Mouse (Mus musculus): ENCODE results near the gene Stat3. TPM values are rescaled to one million over a fixed set of nuclear protein-coding genes. Genes with fewer than 3 reads are reported as not detected.

Gene Stat3
- polyA plus RNA-seq, 1 experiment from 2014 or later: 30.6 TPM

GRCm38 (mm10) chr11:100967881-100968420, 28.6 kb upstream of the Stat3 start:
- H3K9ac ChIP-seq (replicated peaks; ENCODE audit: low read length): no peak overlapping the region
- DNase-seq (no peak), ATAC-seq (ENCODE audit: low FRiP score, low TSS enrichment) (no peak)
- peaks cover 48% of the 10 kb centered on the region for H3K27me3 ChIP-seq (ENCODE audit: control insufficient read depth, insufficient read depth, low read length)
- 84% methylated on average over 5 of the region's 5 CpGs for WGBS
- H3K4me1 ChIP-seq (ENCODE audit: control insufficient read depth, insufficient read depth, low read length): 0 out of 2 replicates have a peak, but pooled peaks cover 2% of the 10 kb centered on the region
- no peak overlapping the region for H3K4me2 ChIP-seq (ENCODE audit: low read length)
- H3K36me3 ChIP-seq (ENCODE audit: control insufficient read depth, insufficient read depth, low read length): no peaks in the 10 kb centered on the region
- H3K4me3 ChIP-seq (replicated peaks; ENCODE audit: low read depth, low read length): no peak overlapping the region
- H3K9me3 ChIP-seq (ENCODE audit: control insufficient read depth, low read length): no peaks in the 10 kb centered on the region
- no peak overlapping the region for H3K27ac ChIP-seq (replicated peaks; ENCODE audit: low read depth, low read length)

- Histone ChIP-seq H3K4me2 (ENCODE audit: low read length) (no peak overlapping the region), H3K27ac (replicated peaks; ENCODE audit: low read depth, low read length) (no peak overlapping the region), H3K9me3 (ENCODE audit: control insufficient read depth, low read length) (no peaks in the 10 kb centered on the region), H3K36me3 (ENCODE audit: control insufficient read depth, insufficient read depth, low read length) (no peaks in the 10 kb centered on the region), H3K4me1 (ENCODE audit: control insufficient read depth, insufficient read depth, low read length) (0 out of 2 replicates have a peak, but pooled peaks cover 2% of the 10 kb centered on the region), H3K9ac (replicated peaks; ENCODE audit: low read length) (no peak overlapping the region), H3K27me3 (ENCODE audit: control insufficient read depth, insufficient read depth, low read length) (peaks cover 48% of the 10 kb centered on the region), H3K4me3 (replicated peaks; ENCODE audit: low read depth, low read length) (no peak overlapping the region)
- DNase-seq: no peak
- 59% methylated on average over 5 of the region's 5 CpGs for WGBS
- ATAC-seq (ENCODE audit: low FRiP score, low TSS enrichment): no peak
These were observed 28.0 kb upstream of the Stat3 start for GRCm38 (mm10) chr11:100967376-100967775.

- Histone ChIP-seq H3K27ac (replicated peaks; ENCODE audit: low read depth, low read length) (no peak overlapping the region), H3K9me3 (ENCODE audit: control insufficient read depth, low read length) (no peaks in the 10 kb centered on the region), H3K36me3 (ENCODE audit: control insufficient read depth, insufficient read depth, low read length) (no peaks in the 10 kb centered on the region), H3K27me3 (ENCODE audit: control insufficient read depth, insufficient read depth, low read length) (peaks cover 31% of the 10 kb centered on the region), H3K4me3 (replicated peaks; ENCODE audit: low read depth, low read length) (no peak overlapping the region), H3K4me1 (ENCODE audit: control insufficient read depth, insufficient read depth, low read length) (0 out of 2 replicates have a peak, but pooled peaks cover 2% of the 10 kb centered on the region), H3K4me2 (ENCODE audit: low read length) (no peak overlapping the region), H3K9ac (replicated peaks; ENCODE audit: low read length) (no peak overlapping the region)
- ATAC-seq (ENCODE audit: low FRiP score, low TSS enrichment) (no peak), DNase-seq (no peak)
- WGBS: 71% methylated on average over 6 of the region's 6 CpGs
These were observed 26.4 kb upstream of the Stat3 start for GRCm38 (mm10) chr11:100965760-100966159.

- H3K4me1 ChIP-seq (ENCODE audit: control insufficient read depth, insufficient read depth, low read length): no peaks in the 10 kb centered on the region
- DNase-seq (no peak), ATAC-seq (ENCODE audit: low FRiP score, low TSS enrichment) (no peak)
- WGBS: 82% methylated on average over 6 of the region's 6 CpGs
- no peak overlapping the region for H3K4me2 ChIP-seq (ENCODE audit: low read length)
- H3K4me3 ChIP-seq (replicated peaks; ENCODE audit: low read depth, low read length): no peak overlapping the region
- H3K27ac ChIP-seq (replicated peaks; ENCODE audit: low read depth, low read length): no peak overlapping the region
- H3K9ac ChIP-seq (replicated peaks; ENCODE audit: low read length): no peak overlapping the region
- no peaks in the 10 kb centered on the region for H3K9me3 ChIP-seq (ENCODE audit: control insufficient read depth, low read length)
- peaks cover 26% of the 10 kb centered on the region for H3K27me3 ChIP-seq (ENCODE audit: control insufficient read depth, insufficient read depth, low read length)
- H3K36me3 ChIP-seq (ENCODE audit: control insufficient read depth, insufficient read depth, low read length): no peaks in the 10 kb centered on the region
These were observed 25.7 kb upstream of the Stat3 start for GRCm38 (mm10) chr11:100964901-100965542.

- Histone ChIP-seq H3K4me3 (replicated peaks; ENCODE audit: low read depth, low read length) (no peak overlapping the region), H3K27me3 (ENCODE audit: control insufficient read depth, insufficient read depth, low read length) (peaks cover 26% of the 10 kb centered on the region), H3K9ac (replicated peaks; ENCODE audit: low read length) (no peak overlapping the region), H3K27ac (replicated peaks; ENCODE audit: low read depth, low read length) (no peak overlapping the region), H3K9me3 (ENCODE audit: control insufficient read depth, low read length) (no peaks in the 10 kb centered on the region), H3K4me1 (ENCODE audit: control insufficient read depth, insufficient read depth, low read length) (no peaks in the 10 kb centered on the region), H3K36me3 (ENCODE audit: control insufficient read depth, insufficient read depth, low read length) (no peaks in the 10 kb centered on the region), H3K4me2 (ENCODE audit: low read length) (no peak overlapping the region)
- ATAC-seq (ENCODE audit: low FRiP score, low TSS enrichment) (no peak), DNase-seq (no peak)
- 87% methylated on average over 7 of the region's 7 CpGs for WGBS
These were observed 24.8 kb upstream of the Stat3 start for GRCm38 (mm10) chr11:100964180-100964579.

- ATAC-seq (ENCODE audit: low FRiP score, low TSS enrichment): no peak
- no peak for DNase-seq
- H3K4me3 ChIP-seq (replicated peaks; ENCODE audit: low read depth, low read length): no peak overlapping the region
- H3K27me3 ChIP-seq (ENCODE audit: control insufficient read depth, insufficient read depth, low read length): peaks cover 26% of the 10 kb centered on the region
- H3K36me3 ChIP-seq (ENCODE audit: control insufficient read depth, insufficient read depth, low read length): no peaks in the 10 kb centered on the region
- H3K4me1 ChIP-seq (ENCODE audit: control insufficient read depth, insufficient read depth, low read length): peaks cover 1% of the 10 kb centered on the region; the same call in 1 of the 2 replicates
- H3K9me3 ChIP-seq (ENCODE audit: control insufficient read depth, low read length): no peaks in the 10 kb centered on the region
- H3K4me2 ChIP-seq (ENCODE audit: low read length): no peak overlapping the region
- no peak overlapping the region for H3K27ac ChIP-seq (replicated peaks; ENCODE audit: low read depth, low read length)
- H3K9ac ChIP-seq (replicated peaks; ENCODE audit: low read length): no peak overlapping the region
- 80% methylated on average over 9 of the region's 9 CpGs for WGBS
These were observed 24.3 kb upstream of the Stat3 start for GRCm38 (mm10) chr11:100963647-100964046.

GRCm38 (mm10) chr11:100962371-100962911, 23.1 kb upstream of the Stat3 start:
- Histone ChIP-seq H3K27ac (replicated peaks; ENCODE audit: low read depth, low read length) (no peak overlapping the region), H3K4me2 (ENCODE audit: low read length) (no peak overlapping the region), H3K9ac (replicated peaks; ENCODE audit: low read length) (no peak overlapping the region), H3K27me3 (ENCODE audit: control insufficient read depth, insufficient read depth, low read length) (peaks cover 28% of the 10 kb centered on the region), H3K4me1 (ENCODE audit: control insufficient read depth, insufficient read depth, low read length) (peaks cover 3% of the 10 kb centered on the region; the same call in 1 of the 2 replicates), H3K36me3 (ENCODE audit: control insufficient read depth, insufficient read depth, low read length) (no peaks in the 10 kb centered on the region), H3K4me3 (replicated peaks; ENCODE audit: low read depth, low read length) (no peak overlapping the region), H3K9me3 (ENCODE audit: control insufficient read depth, low read length) (no peaks in the 10 kb centered on the region)
- DNase-seq (no peak), ATAC-seq (ENCODE audit: low FRiP score, low TSS enrichment) (no peak)
- 69% methylated on average over 9 of the region's 9 CpGs for whole genome bisulfite sequencing

GRCm38 (mm10) chr11:100960540-100960939, 21.2 kb upstream of the Stat3 start:
- H3K9ac ChIP-seq (replicated peaks; ENCODE audit: low read length): no peak overlapping the region
- H3K27me3 ChIP-seq (ENCODE audit: control insufficient read depth, insufficient read depth, low read length): peaks cover 31% of the 10 kb centered on the region
- H3K36me3 ChIP-seq (ENCODE audit: control insufficient read depth, insufficient read depth, low read length): no peaks in the 10 kb centered on the region
- ATAC-seq (ENCODE audit: low FRiP score, low TSS enrichment): 0 out of 2 replicates have a peak, but pooled peaks have one; percentile 31
- WGBS: 8% methylated on average over 6 of the region's 6 CpGs
- H3K4me3 ChIP-seq (replicated peaks; ENCODE audit: low read depth, low read length): no peak overlapping the region
- H3K4me2 ChIP-seq (ENCODE audit: low read length): peak overlapping the region; percentile 36
- H3K27ac ChIP-seq (replicated peaks; ENCODE audit: low read depth, low read length): no peak overlapping the region
- peaks cover 3% of the 10 kb centered on the region; the same call in 1 of the 2 replicates for H3K4me1 ChIP-seq (ENCODE audit: control insufficient read depth, insufficient read depth, low read length)
- peak; percentile 86 for DNase-seq
- no peaks in the 10 kb centered on the region for H3K9me3 ChIP-seq (ENCODE audit: control insufficient read depth, low read length)

GRCm38 (mm10) chr11:100959826-100960225, 20.5 kb upstream of the Stat3 start:
- Histone ChIP-seq H3K9ac (replicated peaks; ENCODE audit: low read length) (no peak overlapping the region), H3K4me2 (ENCODE audit: low read length) (no peak overlapping the region), H3K4me1 (ENCODE audit: control insufficient read depth, insufficient read depth, low read length) (peaks cover 3% of the 10 kb centered on the region; the same call in 1 of the 2 replicates), H3K27me3 (ENCODE audit: control insufficient read depth, insufficient read depth, low read length) (peaks cover 31% of the 10 kb centered on the region), H3K4me3 (replicated peaks; ENCODE audit: low read depth, low read length) (no peak overlapping the region), H3K27ac (replicated peaks; ENCODE audit: low read depth, low read length) (no peak overlapping the region), H3K36me3 (ENCODE audit: control insufficient read depth, insufficient read depth, low read length) (no peaks in the 10 kb centered on the region), H3K9me3 (ENCODE audit: control insufficient read depth, low read length) (no peaks in the 10 kb centered on the region)
- DNase-seq: no peak
- no peak for ATAC-seq (ENCODE audit: low FRiP score, low TSS enrichment)
- WGBS: 32% methylated on average over 3 of the region's 3 CpGs
